Mouse (Mus musculus) liver, embryonic 14.5 days (tissue): ENCODE data around the gene Ccdc162. TPM values are rescaled to one million over a fixed set of nuclear protein-coding genes. Genes with fewer than 3 reads are reported as not detected.
A peak's percentile ranks its signal among the peaks of the same experiment; 100 is the strongest.

Experiments used
- ATAC-seq: fragments of 200-750 bp; cut with Nextera tagmentation; 2 replicates; pipeline ENCODE4 v1.8.0; 2017; ENCODE audit warnings: moderate number of reproducible peaks, mild to moderate bottlenecking, moderate library complexity; ENCODE audit not compliant: insufficient read depth
- DNase-seq, 3 experiments: peaks; one replicate each; pipeline ENCODE4 v3.0.0-alpha.2; 2012 to 2013; ENCODE audit warnings: low read depth in 3 of 3, low spot score in 3 of 3
- H3K27ac ChIP-seq: fragments of 300-500 bp; sonication (generic); 2 replicates; pipeline ENCODE4 v1.5.1; 2014; ENCODE audit warnings: moderate library complexity, mild to moderate bottlenecking, control low read depth, inconsistent platforms
- H3K27me3 ChIP-seq: fragments of 300-500 bp; sonication (generic); 2 replicates; pipeline ENCODE4 v1.6.1; 2014; ENCODE audit warnings: mild to moderate bottlenecking, low read length, moderate library complexity; ENCODE audit not compliant: control insufficient read depth, insufficient read depth
- H3K36me3 ChIP-seq: fragments of 300-500 bp; sonication (generic); replicated peaks from 2 replicates; pipeline ENCODE4 v1.6.1; 2014; ENCODE audit warnings: low read depth; ENCODE audit not compliant: control insufficient read depth, insufficient read depth
- H3K4me1 ChIP-seq, 2 experiments: fragments of 200-500 bp in 1 of 2; fragments of 300-500 bp in 1 of 2; sonication (generic) in 1 of 2; replicated peaks; 2 replicates each; pipeline ENCODE4 v1.6.1; 2012 to 2014; ENCODE audit warnings: antibody characterized with exemption in 1 of 2, inconsistent platforms in 1 of 2, low read length in 1 of 2; ENCODE audit not compliant: control insufficient read depth in 2 of 2, insufficient read depth in 2 of 2
- H3K4me2 ChIP-seq: fragments of 300-500 bp; sonication (generic); 2 replicates; pipeline ENCODE4 v1.6.1; 2014; ENCODE audit warnings: low read depth, mild to moderate bottlenecking, control low read depth, moderate library complexity
- H3K4me3 ChIP-seq, 2 experiments: fragments of 200-500 bp in 1 of 2; fragments of 300-500 bp in 1 of 2; sonication (generic) in 1 of 2; 2 replicates each; pipeline ENCODE4 v1.5.1; 2012 to 2014; ENCODE audit warnings: low read depth in 2 of 2, low read length in 2 of 2, mild to moderate bottlenecking in 2 of 2, control low read depth in 1 of 2, inconsistent platforms in 1 of 2, moderate library complexity in 1 of 2; ENCODE audit not compliant: insufficient read depth in 1 of 2
- H3K9ac ChIP-seq: fragments of 300-500 bp; sonication (generic); replicated peaks from 2 replicates; pipeline ENCODE4 v1.6.1; 2014; ENCODE audit warnings: mild to moderate bottlenecking, control low read depth, moderate library complexity
- H3K9me3 ChIP-seq: fragments of 300-500 bp; sonication (generic); 2 replicates; pipeline ENCODE4 v1.6.1; 2016; ENCODE audit warnings: low read length, mixed read lengths; ENCODE audit not compliant: control insufficient read depth
- CTCF ChIP-seq: IDR thresholded peaks from 2 replicates; pipeline ENCODE4 v1.5.1; 2016; ENCODE audit warnings: antibody characterized with exemption, low read depth, control low read depth
- EP300 ChIP-seq: IDR thresholded peaks from 2 replicates; pipeline ENCODE4 v1.6.1; 2016; ENCODE audit warnings: antibody characterized with exemption, low read depth
- WGBS: fragments of 180-500 bp; shearing (Covaris S2); extraction: QIAGEN DNeasy Blood & Tissue Kit; methylation state at CpG from one replicate; pipeline ENCODE4 v1.1.7; 2014; ENCODE audit not compliant: insufficient replicate concordance; 5-methylcytosine and 5-hydroxymethylcytosine counted together
- polyA plus RNA-seq, 2 experiments: library from polyadenylated mRNA; depleted of rRNA in 1 of 2; stranded (reverse) in 1 of 2; unstranded in 1 of 2; fragments of >200 nt; fragmentation: Nextera tagmentation in 1 of 2; extraction: Ambion mirVana in 1 of 2; gene quantifications; 2 replicates each; pipeline versions ENCODE4 v1.2.1 to v1.2.3; 2012 to 2014

The Ccdc162 gene
- polyA plus RNA-seq, 2 experiments = 0.07 to 0.10 TPM

GRCm38 (mm10) chr10:41757226-41757625, 40.8 kb upstream of the Ccdc162 start:
- Histone ChIP-seq H3K36me3 (no peaks in the 10 kb centered on the region), H3K4me1 (peaks cover 0 to 3% of the 10 kb centered on the region in 2 experiments; a peak in 1 of 4 replicates), H3K27me3 (no peaks in the 10 kb centered on the region), H3K4me2 (no peak overlapping the region), H3K27ac (no peak overlapping the region), H3K4me3 (no peak overlapping the region), H3K9me3 (no peaks in the 10 kb centered on the region), H3K9ac (no peak overlapping the region)
- DNase-seq (no peak), ATAC-seq (no peak)
- 83% methylated on average over 5 of the region's 5 CpGs for WGBS
- TF ChIP-seq CTCF (no peak), EP300 (no peak)

GRCm38 (mm10) chr10:41751867-41752480, 35.5 kb upstream of the Ccdc162 start:
- ATAC-seq (no peak), DNase-seq (no peak)
- Histone ChIP-seq H3K4me3 (no peak overlapping the region), H3K9ac (no peak overlapping the region), H3K4me1 (no peaks in the 10 kb centered on the region), H3K36me3 (no peaks in the 10 kb centered on the region), H3K27me3 (no peaks in the 10 kb centered on the region), H3K27ac (no peak overlapping the region), H3K9me3 (no peaks in the 10 kb centered on the region), H3K4me2 (peak overlapping the region; percentile 8; the same call in 1 of the 2 replicates)
- TF ChIP-seq EP300 (no peak), CTCF (no peak)
- WGBS = 24% methylated on average over 14 of the region's 14 CpGs

GRCm38 (mm10) chr10:41749306-41749705, 32.9 kb upstream of the Ccdc162 start:
- no peak for TF ChIP-seq CTCF
- no peak for TF ChIP-seq EP300
- no peak for ATAC-seq
- Histone ChIP-seq H3K27ac (no peak overlapping the region), H3K9ac (no peak overlapping the region), H3K4me1 (no peaks in the 10 kb centered on the region), H3K27me3 (no peaks in the 10 kb centered on the region), H3K4me2 (no peak overlapping the region), H3K36me3 (no peaks in the 10 kb centered on the region), H3K4me3 (no peak overlapping the region), H3K9me3 (no peaks in the 10 kb centered on the region)
- WGBS = 68% methylated on average over 3 of the region's 3 CpGs
- no peak for DNase-seq

- H3K4me1 ChIP-seq = no peaks in the 10 kb centered on the region
- no peaks in the 10 kb centered on the region; the same call in 1 of the 2 replicates for H3K36me3 ChIP-seq
- H3K4me3 ChIP-seq = no peak overlapping the region
- no peak overlapping the region for H3K9ac ChIP-seq
- ATAC-seq (no peak), DNase-seq (no peak)
- no peak overlapping the region for H3K4me2 ChIP-seq
- TF ChIP-seq CTCF (no peak), EP300 (no peak)
- no peak overlapping the region for H3K27ac ChIP-seq
- no peaks in the 10 kb centered on the region for H3K27me3 ChIP-seq
- WGBS = 78% methylated on average over 5 of the region's 5 CpGs
- no peaks in the 10 kb centered on the region for H3K9me3 ChIP-seq
Measured at GRCm38 (mm10) chr10:41746554-41746953, 30.1 kb upstream of the Ccdc162 start.

GRCm38 (mm10) chr10:41744006-41744405, 27.6 kb upstream of the Ccdc162 start:
- Histone ChIP-seq H3K9ac (no peak overlapping the region), H3K27me3 (no peaks in the 10 kb centered on the region), H3K9me3 (no peaks in the 10 kb centered on the region), H3K4me2 (no peak overlapping the region), H3K36me3 (no peaks in the 10 kb centered on the region; the same call in 1 of the 2 replicates), H3K4me3 (no peak overlapping the region), H3K27ac (no peak overlapping the region), H3K4me1 (no peaks in the 10 kb centered on the region)
- DNase-seq = no peak
- 66% methylated on average over 4 of the region's 4 CpGs for WGBS
- no peak for ATAC-seq
- TF ChIP-seq EP300 = no peak
- no peak for TF ChIP-seq CTCF
